Mouse (Mus musculus): ENCODE results near the gene Uqcrh.

The Uqcrh gene

GRCm38 (mm10) chr4:116074861-116075620 is at the start of gene Uqcrh, which contains the start of gene Lrrc41:
Uqcrh (minus strand) TSS chr4:116075071.
Lrrc41 (plus strand) TSS chr4:116075269.
- peak; percentile 96 for DNase-seq

DNA sequence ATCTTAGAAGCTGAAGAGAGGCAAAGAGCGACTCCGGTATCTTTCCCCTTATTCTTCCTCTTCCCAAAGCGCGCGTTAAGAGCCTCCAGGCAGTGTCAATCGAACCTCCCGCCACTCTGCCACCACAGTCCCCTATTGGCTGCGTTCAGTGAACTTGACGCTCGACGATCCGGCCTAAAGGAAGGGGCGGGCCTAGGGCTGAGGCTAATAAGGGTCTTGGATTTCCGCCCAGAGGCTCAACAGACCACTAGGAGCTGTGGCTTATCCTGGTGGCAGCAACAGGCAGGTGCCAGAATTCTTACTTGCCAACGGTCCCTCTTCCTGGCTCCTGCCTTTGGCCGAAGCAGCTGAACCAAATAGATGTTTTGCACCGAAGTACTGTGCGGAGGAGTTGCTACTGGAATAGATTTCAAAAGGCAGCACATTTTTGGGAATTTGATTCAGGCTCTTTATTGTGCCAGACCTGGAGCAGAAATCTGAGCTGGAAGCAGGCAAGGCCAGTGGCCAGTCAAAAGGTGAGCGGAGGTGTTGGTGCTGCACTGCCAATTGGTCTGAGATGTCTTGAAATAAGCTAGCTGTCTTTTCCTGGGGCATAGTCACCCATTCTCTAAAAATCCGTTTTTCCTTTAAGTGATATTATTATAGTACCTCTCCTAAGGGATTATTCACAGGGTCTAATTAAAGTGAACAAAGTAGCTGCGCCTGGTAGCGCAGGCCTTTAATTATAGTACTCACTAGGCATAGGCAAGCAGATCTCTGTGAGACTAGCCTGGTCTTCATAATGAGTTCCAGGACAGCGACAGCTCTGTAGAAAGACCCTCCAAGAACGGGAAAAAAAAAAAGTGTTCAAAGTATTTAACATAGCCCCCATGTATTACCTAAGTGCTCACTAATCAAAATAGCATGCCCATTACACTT is 49.0 kb upstream of the Uqcrh start, which contains the start of the genes Rad54l and Pomgnt1:
Rad54l (minus strand) TSS at position 89 of the 918 bp plus-strand sequence.
Pomgnt1 (plus strand) TSS at position 239 of the 918 bp plus-strand sequence.
- DNase-seq: peak; percentile 80

- no peak for DNase-seq
Observed at GRCm38 (mm10) chr4:116122762-116123161, 47.9 kb upstream of the Uqcrh start.

DNA sequence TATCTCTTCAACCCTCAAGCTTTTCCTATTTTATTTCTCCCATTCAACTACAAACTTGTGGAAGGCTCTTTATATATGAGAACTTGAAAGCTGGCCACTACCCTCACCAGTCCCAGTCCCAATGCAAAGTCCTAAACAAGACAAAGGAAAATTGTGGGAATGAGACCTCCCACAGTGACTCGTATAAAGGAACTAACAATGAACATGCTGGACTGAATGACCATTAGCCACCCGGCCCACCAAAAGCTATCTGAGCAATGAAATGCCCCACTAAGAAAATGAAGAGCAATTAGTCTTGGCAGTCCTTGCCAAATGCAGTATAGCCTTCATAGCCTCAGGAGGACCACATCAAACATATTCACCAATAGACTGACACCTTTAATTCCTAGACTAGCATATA is 36.6 kb upstream of the Uqcrh start:
- no peak for DNase-seq

- DNase-seq: no peak
Observed at GRCm38 (mm10) chr4:116110695-116111094, 35.8 kb upstream of the Uqcrh start.

GRCm38 (mm10) chr4:116105278-116105677 is 30.4 kb upstream of the Uqcrh start:
- DNase-seq: no peak

GRCm38 (mm10) chr4:116100959-116101358 is 26.1 kb upstream of the Uqcrh start:
- no peak for DNase-seq

DNA sequence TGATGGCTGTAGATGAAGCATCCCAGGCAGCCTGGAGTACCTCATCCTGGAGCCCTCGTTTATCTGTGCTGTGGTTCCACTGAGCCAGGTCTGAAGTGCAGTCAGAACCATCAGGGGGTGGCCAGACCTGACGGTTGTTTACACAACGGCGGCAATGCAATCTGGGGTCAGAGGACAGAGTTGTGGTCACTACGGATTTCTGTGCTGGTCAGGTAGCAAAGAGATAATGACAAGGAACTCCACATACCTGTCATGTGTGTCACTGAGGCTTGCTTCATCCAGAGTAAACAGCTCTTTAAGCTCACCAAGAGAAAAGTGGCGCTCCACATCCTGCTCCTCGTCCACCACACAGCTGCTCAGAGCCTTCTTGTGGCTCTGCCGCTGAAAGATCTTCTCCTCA is 22.3 kb upstream of the Uqcrh start:
- no peak for DNase-seq

DNA sequence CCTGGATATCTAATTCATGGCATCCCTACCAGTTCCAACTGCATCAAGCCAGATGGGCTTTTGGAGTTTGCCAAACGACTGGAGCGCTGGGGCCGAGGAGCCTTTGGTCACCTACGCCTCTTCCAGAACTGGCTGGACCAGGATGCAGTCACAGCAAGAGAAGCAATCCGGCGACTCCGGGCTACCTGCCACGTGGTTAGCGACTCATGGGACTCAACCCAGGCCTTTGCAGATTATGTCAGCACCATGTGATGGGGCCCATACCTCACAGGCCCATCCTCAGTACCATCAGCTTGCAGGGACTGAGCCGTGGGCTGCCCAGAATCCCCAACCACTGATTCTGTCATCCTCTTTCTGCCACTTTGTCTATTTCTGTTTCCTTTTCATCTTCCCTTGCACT is 21.4 kb upstream of the Uqcrh start:
- no peak for DNase-seq

GRCm38 (mm10) chr4:116088510-116089249 is 13.8 kb upstream of the Uqcrh start:
- DNase-seq: no peak

DNA sequence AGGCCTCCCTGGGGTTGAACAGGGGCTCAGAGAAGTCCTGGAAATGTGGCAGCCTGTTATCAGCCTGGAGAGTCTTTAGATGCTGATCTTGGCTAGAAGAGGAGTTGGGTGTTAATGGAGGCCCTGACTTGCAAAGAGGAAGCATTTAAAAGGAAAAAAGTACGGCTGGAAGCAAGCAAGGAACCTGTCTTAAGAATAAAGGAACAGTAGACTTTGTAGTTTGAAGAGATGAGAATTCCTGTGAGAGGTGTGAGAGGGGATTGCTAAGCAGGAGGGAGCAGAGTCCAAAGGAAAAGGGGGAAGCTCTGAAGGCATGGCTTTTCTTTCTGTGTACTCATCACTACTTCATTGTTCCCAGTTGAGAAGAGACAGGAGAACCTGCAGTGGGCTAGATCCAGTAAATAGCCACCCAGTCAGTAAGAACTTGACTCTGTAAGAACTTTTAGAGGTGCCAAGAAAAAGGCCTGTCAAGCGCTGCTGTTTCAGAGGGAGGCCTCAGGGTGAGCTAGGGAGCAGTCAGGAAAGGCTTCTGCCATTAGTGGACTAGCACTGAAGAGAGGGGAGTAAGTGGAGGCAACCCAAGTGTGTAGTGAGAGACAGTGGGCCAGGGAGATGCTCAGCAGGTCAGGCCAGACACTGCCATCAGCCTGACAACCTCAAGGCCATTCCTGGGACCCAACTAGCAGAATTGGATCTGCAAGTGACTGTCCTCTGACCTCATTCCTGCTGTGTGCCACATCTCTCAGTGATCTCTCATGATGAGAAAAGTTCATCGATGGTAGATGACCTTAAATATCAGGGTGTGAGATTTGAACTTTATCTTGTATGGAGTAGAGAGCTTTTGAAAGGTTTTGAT is 2.6 kb upstream of the Uqcrh start:
- DNase-seq: no peak

- DNase-seq: peak; percentile 20
Observed at GRCm38 (mm10) chr4:116076369-116077231, 1.7 kb upstream of the Uqcrh start.

- peak; percentile 36 for DNase-seq
Observed at GRCm38 (mm10) chr4:116075631-116076368, 929 bp upstream of the Uqcrh start.

DNA sequence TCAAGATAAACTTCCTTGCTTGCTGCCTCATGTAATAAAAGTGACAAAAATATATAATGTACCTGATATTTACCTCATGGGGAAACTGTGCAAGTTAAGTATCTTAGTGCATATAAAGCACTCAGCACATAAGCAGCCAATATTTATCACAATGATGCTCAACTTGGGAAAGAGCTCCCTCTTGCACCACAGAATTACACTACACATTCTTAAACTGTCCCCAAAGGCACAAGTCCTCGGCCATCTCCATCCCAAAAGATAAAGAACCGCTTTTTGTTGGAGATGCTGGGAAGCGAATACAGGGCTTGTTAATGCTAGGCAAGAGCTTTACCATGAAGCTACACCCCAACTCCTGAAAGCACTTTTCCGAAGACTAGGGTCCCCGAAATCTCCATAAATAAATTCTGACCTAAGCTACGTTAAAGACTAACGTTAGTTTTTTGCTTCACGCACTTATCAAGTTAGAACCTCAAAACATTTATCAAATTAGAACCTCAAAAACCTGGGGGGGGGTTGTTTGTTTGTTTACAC is 661 bp downstream of the Uqcrh start:
- DNase-seq: no peak

GRCm38 (mm10) chr4:116073146-116073545 is 1.7 kb downstream of the Uqcrh start:
- DNase-seq: no peak

DNA sequence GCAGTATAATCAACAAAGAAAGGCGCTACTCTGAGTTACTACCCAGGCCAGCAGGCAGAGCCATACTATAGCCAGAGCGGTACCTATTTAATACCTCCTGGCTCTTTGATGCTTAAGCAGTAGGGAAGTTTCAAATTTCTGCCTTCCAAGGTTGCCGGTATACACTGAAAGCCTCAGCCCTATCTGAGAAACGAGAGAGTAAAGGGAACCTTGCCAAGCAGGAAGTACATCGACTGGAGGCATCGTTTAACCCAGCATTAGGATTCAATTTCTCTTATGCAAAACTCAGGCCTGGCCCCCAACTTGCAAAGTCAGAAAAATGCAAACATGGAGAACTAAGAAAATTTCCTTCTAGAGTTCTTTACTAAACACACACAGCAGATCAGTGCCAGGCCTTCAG is 4.8 kb downstream of the Uqcrh start:
- no peak for DNase-seq

GRCm38 (mm10) chr4:116063855-116064254 is 11.0 kb downstream of the Uqcrh start:
- no peak for DNase-seq

DNA sequence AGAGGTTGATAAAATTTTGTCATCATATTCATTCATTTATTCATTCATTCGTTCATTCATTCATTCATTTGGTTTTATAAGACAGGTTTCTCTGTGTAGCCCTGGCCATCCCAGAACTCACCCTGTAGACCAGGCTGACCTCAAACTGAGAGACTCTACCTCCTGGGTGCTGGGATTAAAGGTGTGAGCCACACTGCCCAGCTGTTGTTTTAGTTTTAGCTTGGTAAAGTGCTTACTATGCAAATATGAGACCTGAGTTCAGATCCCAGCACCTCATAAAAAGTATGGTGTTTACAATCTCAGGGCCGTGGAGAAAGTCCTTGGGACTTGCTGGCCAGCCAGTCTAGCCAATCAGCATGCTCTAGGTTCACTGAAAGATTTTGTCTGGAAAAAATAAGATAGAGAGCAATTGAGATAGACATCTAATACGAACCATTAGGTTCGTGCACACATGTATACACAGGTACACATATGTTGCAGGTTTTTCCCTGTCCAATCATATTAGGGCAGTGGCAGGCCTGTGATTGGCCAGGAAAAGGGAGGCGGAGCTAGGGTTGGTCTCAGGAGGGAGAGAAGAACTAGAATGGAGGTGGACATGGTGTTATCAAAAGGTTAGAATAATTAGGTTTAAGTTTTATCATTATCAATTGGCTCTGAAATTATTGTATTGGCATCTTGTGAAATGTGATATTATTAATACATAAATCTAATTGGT is 15.7 kb downstream of the Uqcrh start:
- no peak for DNase-seq

DNA sequence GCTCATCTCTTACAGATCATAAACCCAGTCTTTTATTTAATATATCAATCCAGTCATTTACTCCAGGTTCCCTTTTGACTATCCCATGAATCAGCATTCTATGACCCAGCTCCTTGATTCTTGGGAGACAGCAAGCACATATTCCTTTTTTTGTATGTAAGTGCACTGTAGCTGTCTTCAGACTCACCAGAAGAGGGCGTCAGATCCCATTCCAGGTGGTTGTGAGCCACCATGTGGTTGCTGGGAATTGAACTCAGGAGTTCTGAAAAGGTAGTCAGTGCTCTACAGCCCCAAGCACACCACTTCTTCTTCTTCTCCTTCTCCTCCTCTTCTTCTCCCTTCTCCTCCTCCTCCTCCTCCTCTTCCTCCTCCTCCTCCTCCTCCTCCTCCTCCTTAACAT is 17.3 kb downstream of the Uqcrh start:
- no peak for DNase-seq
